Mouse (Mus musculus) forebrain, embryonic 13.5 days (tissue): ENCODE results near the gene Spock3. TPM values are rescaled to one million over a fixed set of nuclear protein-coding genes. Genes with fewer than 3 reads are reported as not detected.
A peak's percentile ranks its signal among the peaks of the same experiment; 100 is the strongest.

ENCODE experiments used
- ATAC-seq: fragments of 200-750 bp; cut with Nextera tagmentation; 2 replicates; pipeline ENCODE4 v1.8.0; 2017
- H3K27ac ChIP-seq: fragments of 300-500 bp; sonication (generic); 2 replicates; pipeline ENCODE4 v1.5.1; 2015; ENCODE audit warnings: inconsistent platforms, mild to moderate bottlenecking, moderate library complexity
- H3K27me3 ChIP-seq: fragments of 300-500 bp; sonication (generic); 2 replicates; pipeline ENCODE4 v1.6.1; 2015; ENCODE audit warnings: mild to moderate bottlenecking, inconsistent platforms
- H3K36me3 ChIP-seq: fragments of 300-500 bp; sonication (generic); 2 replicates; pipeline ENCODE4 v1.6.1; 2015; ENCODE audit warnings: mild to moderate bottlenecking, inconsistent platforms; ENCODE audit not compliant: poor library complexity, severe bottlenecking
- H3K4me1 ChIP-seq: fragments of 300-500 bp; sonication (generic); 2 replicates; pipeline ENCODE4 v1.6.1; 2015; ENCODE audit warnings: inconsistent platforms
- H3K4me2 ChIP-seq: fragments of 300-500 bp; sonication (generic); 2 replicates; pipeline ENCODE4 v1.6.1; 2015; ENCODE audit warnings: inconsistent platforms, mild to moderate bottlenecking, moderate library complexity
- H3K4me3 ChIP-seq: fragments of 300-500 bp; sonication (generic); 2 replicates; pipeline ENCODE4 v1.5.1; 2015; ENCODE audit warnings: mild to moderate bottlenecking, inconsistent platforms
- H3K9ac ChIP-seq: fragments of 300-500 bp; sonication (generic); 2 replicates; pipeline ENCODE4 v1.6.1; 2015; ENCODE audit warnings: mild to moderate bottlenecking, inconsistent platforms
- H3K9me3 ChIP-seq: fragments of 300-500 bp; sonication (generic); replicated peaks from 2 replicates; pipeline ENCODE4 v1.6.1; 2016; ENCODE audit warnings: inconsistent platforms
- WGBS: fragments of 180-500 bp; shearing (Covaris S2); methylation state at CpG from one replicate; pipeline ENCODE4 v1.1.7; 2015; 5-methylcytosine and 5-hydroxymethylcytosine counted together
- polyA plus RNA-seq: library from polyadenylated mRNA; unstranded; fragments of >200 nt; fragmentation: Nextera tagmentation; extraction: Ambion mirVana; gene quantifications from 2 replicates; pipeline ENCODE4 v1.2.1, GENCODE M21; 2015

The Spock3 gene
- polyA plus RNA-seq, 1 experiment from 2014 or later = 11.6 TPM

GRCm38 (mm10) chr8:63165326-63165725, 214.5 kb downstream of the Spock3 start:
- no peaks in the 10 kb centered on the region for H3K36me3 ChIP-seq
- no peaks in the 10 kb centered on the region for H3K9me3 ChIP-seq
- no peak overlapping the region for H3K4me3 ChIP-seq
- no peak overlapping the region for H3K9ac ChIP-seq
- ATAC-seq = no peak
- H3K4me2 ChIP-seq = no peak overlapping the region
- no peaks in the 10 kb centered on the region for H3K4me1 ChIP-seq
- no peak overlapping the region for H3K27ac ChIP-seq
- no peaks in the 10 kb centered on the region for H3K27me3 ChIP-seq

- Histone ChIP-seq H3K36me3 (no peaks in the 10 kb centered on the region), H3K4me2 (no peak overlapping the region), H3K27me3 (no peaks in the 10 kb centered on the region), H3K4me3 (no peak overlapping the region), H3K27ac (no peak overlapping the region), H3K4me1 (no peaks in the 10 kb centered on the region), H3K9ac (no peak overlapping the region), H3K9me3 (no peaks in the 10 kb centered on the region)
- ATAC-seq = no peak
Observed at GRCm38 (mm10) chr8:63169956-63170355, 219.1 kb downstream of the Spock3 start.

- Histone ChIP-seq H3K27me3 (no peaks in the 10 kb centered on the region), H3K9me3 (no peaks in the 10 kb centered on the region), H3K4me1 (no peaks in the 10 kb centered on the region), H3K4me2 (no peak overlapping the region), H3K36me3 (no peaks in the 10 kb centered on the region), H3K9ac (no peak overlapping the region), H3K4me3 (no peak overlapping the region), H3K27ac (no peak overlapping the region)
- no peak for ATAC-seq
- WGBS = 88% methylated on average over 1 of the region's 1 CpGs
Observed at GRCm38 (mm10) chr8:63181272-63181671, 230.5 kb downstream of the Spock3 start.

DNA sequence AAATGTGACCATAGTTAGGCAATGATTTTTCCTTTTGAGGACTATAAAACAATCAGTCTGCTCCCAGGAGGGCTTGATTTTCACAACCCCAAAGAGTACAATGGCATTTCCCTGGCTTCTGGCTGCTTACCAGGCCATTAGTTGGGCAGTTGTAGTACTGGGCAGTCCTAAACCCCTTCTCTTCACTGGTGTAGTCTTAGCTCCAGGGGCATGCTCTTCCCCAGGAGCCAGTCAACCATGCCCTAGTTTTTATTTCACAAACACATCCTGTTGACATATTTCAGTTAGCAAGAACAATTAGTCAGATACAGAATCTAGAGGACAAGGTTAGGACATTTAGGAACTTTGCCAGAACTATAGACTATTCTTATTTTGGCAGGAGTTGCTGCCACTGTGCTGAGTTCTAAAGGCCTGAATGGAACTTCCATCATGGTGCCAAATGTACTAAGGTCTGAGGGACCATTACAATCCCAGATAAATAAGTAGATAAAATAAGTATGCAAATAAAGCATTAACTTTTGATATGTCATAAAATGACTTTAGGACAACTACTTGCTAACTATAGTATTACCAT, 308.1 kb downstream of the Spock3 start:
- Histone ChIP-seq H3K36me3 (no peaks in the 10 kb centered on the region), H3K27me3 (no peaks in the 10 kb centered on the region), H3K9me3 (no peaks in the 10 kb centered on the region), H3K4me3 (no peak overlapping the region), H3K4me1 (no peaks in the 10 kb centered on the region), H3K4me2 (no peak overlapping the region), H3K27ac (no peak overlapping the region), H3K9ac (no peak overlapping the region)
- ATAC-seq = no peak

DNA sequence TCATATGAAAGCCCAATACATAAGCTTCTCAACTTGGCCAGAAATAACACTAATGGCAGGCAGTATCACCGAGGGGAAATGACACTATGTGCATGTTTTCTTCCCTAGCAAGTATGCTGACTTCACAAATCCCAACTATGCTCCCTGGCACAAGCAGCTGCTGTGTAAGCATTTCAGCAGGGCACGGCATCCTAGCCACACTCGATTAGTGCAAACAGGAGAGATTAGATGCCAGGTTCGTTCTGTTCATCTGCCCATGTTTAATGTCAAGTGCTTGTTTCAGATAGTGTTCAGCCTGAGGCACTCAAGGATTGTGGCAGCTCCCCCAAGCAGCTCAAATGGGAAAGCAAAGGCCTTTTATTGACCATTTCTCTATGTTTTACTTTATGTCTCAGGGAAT, 311.7 kb downstream of the Spock3 start:
- H3K4me3 ChIP-seq = no peak overlapping the region
- whole genome bisulfite sequencing = 69% methylated on average over 4 of the region's 4 CpGs
- H3K4me1 ChIP-seq = no peaks in the 10 kb centered on the region
- H3K27me3 ChIP-seq = no peaks in the 10 kb centered on the region
- H3K4me2 ChIP-seq = no peak overlapping the region
- no peak overlapping the region for H3K27ac ChIP-seq
- H3K36me3 ChIP-seq = no peaks in the 10 kb centered on the region
- H3K9ac ChIP-seq = no peak overlapping the region
- H3K9me3 ChIP-seq = no peaks in the 10 kb centered on the region
- no peak for ATAC-seq

DNA sequence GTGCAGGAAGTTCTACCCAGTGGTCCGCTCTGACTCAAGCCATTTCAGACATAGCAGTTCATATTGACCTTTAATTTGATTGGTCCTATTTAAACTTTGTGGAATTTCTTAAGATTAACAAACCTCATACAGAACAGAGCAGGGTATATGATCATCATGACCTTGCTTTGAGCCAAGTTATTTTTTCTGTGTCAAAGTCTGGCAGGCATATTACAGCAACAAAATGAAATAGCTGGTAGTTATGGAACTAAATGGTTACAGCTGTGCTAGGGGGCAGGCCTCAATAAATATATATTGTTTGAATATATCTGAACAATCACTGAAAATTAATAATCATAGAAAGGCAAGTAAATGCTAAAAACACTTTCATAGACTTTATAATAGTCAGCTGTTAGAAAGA, 384.6 kb downstream of the Spock3 start:
- ATAC-seq = no peak
- Histone ChIP-seq H3K4me1 (no peaks in the 10 kb centered on the region), H3K27me3 (no peaks in the 10 kb centered on the region), H3K9ac (no peak overlapping the region), H3K27ac (no peak overlapping the region), H3K36me3 (no peaks in the 10 kb centered on the region), H3K9me3 (no peaks in the 10 kb centered on the region), H3K4me3 (no peak overlapping the region), H3K4me2 (no peak overlapping the region)
- 93% methylated on average over 1 of the region's 1 CpGs for WGBS

GRCm38 (mm10) chr8:63368580-63368979, 417.8 kb downstream of the Spock3 start:
- no peaks in the 10 kb centered on the region for H3K9me3 ChIP-seq
- no peaks in the 10 kb centered on the region for H3K27me3 ChIP-seq
- no peaks in the 10 kb centered on the region for H3K36me3 ChIP-seq
- no peak overlapping the region for H3K4me3 ChIP-seq
- H3K27ac ChIP-seq = no peak overlapping the region
- no peak overlapping the region for H3K9ac ChIP-seq
- ATAC-seq = peak; percentile 43; the same call in 1 of the 2 replicates
- no peaks in the 10 kb centered on the region for H3K4me1 ChIP-seq
- 77% methylated on average over 6 of the region's 6 CpGs for WGBS
- H3K4me2 ChIP-seq = no peak overlapping the region

DNA sequence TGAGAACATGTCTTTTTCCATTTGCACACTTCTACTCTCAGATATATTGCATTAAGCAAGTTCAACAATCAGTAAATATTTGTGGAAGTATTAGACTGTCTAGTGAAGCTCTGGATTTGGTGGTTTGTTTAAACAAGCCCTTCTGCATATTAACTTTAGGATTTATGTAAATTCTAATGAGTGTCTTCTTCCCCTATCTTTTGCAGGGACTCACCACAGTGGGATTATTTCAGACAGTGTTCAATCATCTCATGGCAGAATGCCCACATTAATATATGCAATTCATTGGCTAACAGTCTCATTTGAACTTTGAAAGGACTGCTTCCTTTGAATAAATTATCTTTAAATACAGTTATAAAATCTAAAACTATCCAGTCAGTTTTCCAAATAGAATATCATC, 446.9 kb downstream of the Spock3 start:
- H3K4me3 ChIP-seq = no peak overlapping the region
- no peak for ATAC-seq
- H3K27ac ChIP-seq = no peak overlapping the region
- no peak overlapping the region for H3K9ac ChIP-seq
- H3K27me3 ChIP-seq = no peaks in the 10 kb centered on the region
- H3K4me1 ChIP-seq = no peaks in the 10 kb centered on the region
- no peaks in the 10 kb centered on the region for H3K9me3 ChIP-seq
- H3K36me3 ChIP-seq = no peaks in the 10 kb centered on the region
- no peak overlapping the region for H3K4me2 ChIP-seq
